Mouse (Mus musculus): ENCODE results near the gene Mast3. TPM values are rescaled to one million over a fixed set of nuclear protein-coding genes. Genes with fewer than 3 reads are reported as not detected.

Gene Mast3
- total RNA-seq, 2 experiments from 2014 or later, result 34.5 to 40.9 TPM

DNA sequence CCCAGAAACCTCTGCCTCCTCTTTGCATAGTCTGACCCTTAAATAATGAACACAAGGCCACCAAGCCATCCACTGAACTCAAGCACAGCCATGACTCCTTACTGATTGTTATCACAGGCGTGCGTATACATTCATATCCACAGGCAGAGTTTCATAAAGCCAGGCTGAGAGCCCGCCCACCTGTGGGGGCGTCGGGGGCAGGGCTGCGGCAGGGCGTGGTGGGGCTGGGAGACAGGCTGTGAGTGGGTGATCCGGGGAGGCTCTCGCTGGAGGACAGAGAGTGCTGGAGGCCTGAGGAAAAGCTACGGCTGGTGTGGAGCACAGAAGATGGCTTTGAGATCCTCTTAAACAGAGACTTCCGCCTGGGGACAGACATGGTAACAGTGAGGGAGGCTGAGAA is 24.8 kb downstream of the Mast3 start:
- no peak for DNase-seq (ENCODE audit: low spot score in 2 of 2)

DNA sequence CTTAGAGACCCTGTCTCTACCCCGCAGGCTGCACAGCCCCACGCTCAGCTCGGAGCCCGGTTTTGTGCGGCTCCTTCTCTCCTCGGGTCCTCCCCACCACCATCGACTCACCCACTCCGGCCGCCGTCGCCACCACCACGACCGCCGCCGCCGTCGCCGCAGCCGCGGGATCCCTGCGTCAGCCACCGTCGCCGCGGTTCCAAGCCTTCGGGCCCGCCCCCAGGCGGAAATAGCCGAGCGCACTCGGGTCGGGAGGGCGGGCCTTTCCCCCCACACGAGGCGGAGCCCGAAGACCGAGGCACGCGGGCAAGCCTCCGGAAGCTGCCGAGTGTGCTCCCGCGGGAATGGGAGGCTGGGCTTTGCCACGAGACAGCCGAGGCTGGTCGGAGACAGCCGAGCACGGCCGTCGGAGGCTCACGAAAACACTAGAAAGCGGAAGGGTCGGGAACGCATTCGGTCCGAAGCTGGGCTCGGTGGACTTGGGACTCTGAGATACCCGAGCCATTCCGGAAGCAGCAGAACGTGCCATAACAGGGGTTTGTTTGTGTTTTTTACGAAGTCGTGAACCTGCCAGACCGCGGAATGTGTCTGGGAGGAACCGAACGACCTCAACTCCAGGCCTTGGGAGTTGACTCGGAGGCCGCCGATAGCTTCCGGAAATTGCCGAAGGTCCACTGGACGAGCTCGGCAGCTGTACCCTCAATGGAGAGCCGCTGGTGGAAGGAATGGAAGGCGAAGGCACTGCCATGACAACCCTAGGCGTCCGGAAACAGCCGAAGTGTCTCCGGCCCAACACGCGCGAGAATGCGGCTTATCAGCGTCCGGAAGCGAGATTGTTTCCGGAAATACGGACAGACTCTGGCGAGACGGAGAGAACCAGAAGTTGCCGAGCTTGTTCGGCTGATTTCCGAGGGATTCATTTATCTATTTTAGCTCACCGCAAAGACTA is 28.1 kb downstream of the Mast3 start, which contains the start of gene Pik3r2:
Gene Pik3r2, minus strand, starts transcription at position 218 of the 949 bp plus-strand sequence.
- peak; percentile 98 to 99 for DNase-seq (ENCODE audit: low spot score in 2 of 2)

DNA sequence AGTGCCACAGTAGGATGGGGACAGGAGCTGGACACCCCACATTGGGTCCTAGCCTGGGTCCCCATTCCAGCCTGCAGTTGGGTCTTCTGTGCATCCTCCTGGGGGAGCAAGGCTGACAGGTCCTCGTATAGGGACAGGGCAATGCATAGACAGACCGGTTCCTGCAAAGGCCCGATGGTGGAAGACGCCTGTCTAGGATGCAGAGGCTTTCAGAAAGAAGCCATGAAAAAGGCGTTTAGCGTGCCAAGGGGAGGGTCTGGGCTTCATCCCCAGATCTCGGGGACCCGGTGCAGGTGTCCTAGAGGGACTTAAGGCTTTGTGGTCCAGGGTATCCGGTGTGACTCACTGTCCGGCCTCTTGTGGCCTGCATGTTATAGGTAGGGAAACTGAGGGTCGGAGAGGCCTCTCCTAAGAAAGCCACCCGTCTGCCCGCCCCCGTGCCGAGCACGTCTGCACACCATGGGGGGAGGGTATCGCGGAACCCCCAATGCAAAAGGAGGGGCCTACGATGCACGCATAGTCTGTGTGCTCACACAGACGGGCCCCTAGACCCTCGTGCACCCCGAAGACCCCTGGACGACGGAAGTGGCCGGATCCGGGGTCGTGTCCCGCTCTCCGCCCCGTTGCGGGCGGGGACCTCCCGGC is 28.9 kb downstream of the Mast3 start:
- DNase-seq (ENCODE audit: low spot score in 2 of 2), result no peak

DNA sequence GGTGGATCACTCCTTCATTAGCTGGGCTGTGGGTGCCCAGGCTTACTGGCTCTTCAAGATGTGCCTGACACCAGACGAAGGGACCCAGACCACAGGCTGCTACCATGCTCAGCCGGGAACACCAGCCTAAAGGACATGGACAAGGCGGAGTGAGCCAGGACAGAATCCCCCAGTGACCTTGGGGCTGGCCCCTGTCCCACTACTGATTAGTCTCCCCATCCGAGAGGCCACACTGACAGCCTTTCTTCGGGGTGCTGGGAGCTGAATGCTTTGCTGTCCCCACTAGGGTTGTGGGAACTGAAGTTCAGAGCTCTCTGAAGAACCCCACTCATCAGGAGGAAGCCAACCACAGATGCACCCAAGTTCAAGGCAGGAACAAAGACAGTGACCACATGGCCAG is 29.6 kb downstream of the Mast3 start:
- no peak for DNase-seq (ENCODE audit: low spot score in 2 of 2)

DNA sequence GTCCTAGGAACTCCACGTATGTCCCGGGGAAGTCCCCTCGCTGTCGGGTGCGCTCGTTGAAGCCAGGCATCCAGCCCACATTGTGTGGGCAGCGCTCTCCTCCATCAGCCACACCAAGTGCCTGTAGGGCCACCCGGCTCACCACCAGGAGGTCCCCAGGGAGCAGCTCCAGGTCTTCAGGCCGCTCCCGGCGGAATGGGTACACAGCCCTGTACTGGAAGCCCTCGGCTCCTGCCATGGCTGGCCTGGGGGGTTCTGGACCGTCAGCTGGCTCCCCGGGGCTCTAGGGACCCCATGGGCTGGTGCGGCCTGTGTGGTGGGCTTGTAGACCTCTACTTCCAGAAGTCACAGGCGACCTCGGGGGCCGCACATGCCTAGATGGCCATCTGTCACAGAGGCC is 30.1 kb downstream of the Mast3 start:
- DNase-seq (ENCODE audit: low spot score in 2 of 2), result no peak

DNA sequence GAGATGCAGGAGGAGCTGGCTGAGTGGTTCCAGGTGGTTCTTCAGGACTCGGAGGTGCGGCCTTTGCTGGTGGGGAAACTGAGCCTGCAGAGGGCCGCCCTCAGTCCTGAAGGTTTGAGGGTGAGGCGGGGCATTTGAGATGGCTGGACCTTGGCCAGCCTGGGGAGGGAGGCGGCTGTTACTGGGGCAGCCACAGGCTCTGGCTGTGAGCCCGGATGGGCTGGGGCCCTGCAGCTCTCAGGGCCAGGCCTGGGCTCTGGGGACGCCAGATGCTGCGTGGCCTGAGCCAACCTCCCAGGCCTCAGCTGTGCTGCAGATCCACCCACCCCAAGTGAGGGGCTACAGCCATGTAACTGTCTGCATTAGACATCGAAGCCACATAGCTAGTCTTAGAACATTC is 31.0 kb downstream of the Mast3 start:
- DNase-seq (ENCODE audit: low spot score in 2 of 2), result no peak

DNA sequence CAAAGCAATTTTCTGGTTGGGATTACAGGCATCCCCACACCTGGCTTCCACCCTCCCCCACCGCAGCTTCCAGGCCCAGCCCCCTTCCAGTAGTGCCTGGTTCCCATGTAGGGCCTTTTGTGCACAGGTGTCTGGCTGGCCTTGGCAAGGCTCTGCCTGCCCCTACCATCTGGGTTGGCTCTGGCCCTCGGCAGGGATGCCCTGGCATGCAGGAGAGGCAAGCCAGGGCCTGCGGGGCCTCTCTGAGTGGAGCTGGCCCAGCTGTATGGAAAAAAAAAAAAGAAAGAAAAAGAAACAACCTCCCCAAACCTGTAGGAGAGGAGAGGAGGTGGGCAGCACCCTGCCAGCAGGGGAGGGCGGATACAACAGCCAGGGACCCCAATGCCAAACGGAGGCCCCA is 31.4 kb downstream of the Mast3 start:
- no peak for DNase-seq (ENCODE audit: low spot score in 2 of 2)

DNA sequence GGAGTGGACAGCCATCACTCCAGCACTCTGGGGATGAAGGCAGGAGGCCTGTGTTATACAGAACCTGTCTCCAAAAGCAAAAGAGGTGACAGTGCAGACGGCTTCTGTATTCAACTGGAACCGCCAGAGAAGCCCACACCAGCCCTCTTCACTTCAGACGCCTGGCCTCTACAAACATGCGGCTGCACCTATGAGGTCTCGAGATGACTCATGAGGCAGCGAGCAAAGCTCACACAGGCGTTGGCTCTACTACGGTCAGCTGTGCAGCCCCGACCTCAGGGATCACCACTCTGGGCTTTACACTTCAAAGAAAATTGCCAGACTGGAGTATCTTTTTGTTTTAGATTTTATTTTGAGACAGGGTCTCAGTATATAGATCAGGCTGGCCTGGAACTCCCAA is 32.0 kb downstream of the Mast3 start:
- no peak for DNase-seq (ENCODE audit: low spot score in 2 of 2)

DNA sequence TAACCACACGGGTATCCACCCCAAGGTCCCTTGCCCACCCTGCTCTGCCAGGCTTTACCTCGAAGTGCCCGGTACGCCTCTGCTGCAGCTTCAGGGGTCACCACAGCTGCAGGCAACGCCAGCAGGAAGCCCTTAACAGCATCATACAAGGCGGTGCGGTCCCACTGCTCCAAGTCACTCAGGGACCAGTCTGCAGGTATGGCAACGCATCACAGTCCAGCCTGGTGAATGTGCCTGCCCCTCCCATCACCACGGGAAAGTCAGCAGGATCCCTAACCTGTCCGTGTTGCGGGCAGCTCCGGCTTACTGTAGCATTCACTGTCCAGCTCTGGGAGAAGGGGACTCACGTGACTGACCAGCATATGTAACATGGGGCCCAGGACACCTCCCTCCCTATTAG is 32.8 kb downstream of the Mast3 start:
- DNase-seq (ENCODE audit: low spot score in 2 of 2), result no peak

DNA sequence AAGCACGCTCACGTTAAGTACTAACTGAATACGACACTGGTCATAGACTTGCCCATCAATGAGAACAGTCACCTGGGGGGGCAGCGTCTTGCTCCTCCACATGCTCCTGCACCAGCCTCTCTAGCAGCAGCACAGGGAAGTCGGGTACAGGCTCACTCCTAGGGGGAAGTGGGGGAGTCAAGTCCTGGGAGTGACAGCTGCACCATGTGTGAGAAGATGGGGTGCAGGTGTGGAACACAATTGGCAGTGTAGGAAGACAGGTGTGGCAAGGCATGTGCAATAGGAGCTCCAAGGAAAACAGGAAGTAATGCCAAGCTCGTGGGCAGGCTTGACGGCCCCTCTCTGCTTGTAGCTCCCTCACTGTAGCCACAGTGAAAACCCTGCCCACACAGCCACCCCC is 33.6 kb downstream of the Mast3 start:
- no peak for DNase-seq (ENCODE audit: low spot score in 2 of 2)

DNA sequence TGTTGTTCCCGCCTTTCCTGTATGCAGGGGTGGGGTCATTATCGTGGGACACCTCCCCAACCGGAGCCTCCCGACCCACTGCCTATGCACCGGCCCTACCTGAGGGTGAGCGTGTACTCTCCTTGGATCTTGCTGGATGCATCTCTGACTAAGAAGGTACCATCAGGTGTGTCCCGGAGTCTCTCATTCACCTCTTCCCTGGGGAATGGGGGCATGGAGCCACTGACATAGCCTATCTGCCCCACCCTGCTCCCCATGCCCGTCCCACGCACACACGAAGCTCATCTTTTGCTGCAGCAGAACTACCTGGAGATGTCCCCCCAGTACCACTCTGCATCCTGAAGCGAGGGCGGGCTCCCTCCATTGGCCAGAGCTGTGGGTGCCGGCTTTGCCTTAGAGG is 34.1 kb downstream of the Mast3 start:
- no peak for DNase-seq (ENCODE audit: low spot score in 2 of 2)

DNA sequence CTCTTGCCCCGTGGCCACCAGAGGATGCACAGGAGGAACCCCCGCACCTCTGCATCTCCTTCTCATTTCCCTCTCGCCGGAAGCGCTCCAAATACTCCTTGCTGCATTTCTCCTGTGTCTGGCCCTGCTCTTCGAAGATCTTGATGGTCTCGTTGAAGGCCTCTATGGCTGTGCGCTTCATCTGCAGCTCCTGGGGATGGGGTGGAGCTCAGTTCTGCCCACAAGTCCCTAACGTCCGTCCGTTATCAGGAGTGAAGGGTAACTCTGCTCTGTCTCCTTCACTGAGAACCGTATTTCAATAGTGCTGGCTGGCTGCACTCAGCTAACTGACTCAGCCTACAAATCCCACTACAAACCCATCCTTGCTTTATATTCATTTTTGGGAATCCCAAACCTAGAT is 35.0 kb downstream of the Mast3 start:
- no peak for DNase-seq (ENCODE audit: low spot score in 2 of 2)

DNA sequence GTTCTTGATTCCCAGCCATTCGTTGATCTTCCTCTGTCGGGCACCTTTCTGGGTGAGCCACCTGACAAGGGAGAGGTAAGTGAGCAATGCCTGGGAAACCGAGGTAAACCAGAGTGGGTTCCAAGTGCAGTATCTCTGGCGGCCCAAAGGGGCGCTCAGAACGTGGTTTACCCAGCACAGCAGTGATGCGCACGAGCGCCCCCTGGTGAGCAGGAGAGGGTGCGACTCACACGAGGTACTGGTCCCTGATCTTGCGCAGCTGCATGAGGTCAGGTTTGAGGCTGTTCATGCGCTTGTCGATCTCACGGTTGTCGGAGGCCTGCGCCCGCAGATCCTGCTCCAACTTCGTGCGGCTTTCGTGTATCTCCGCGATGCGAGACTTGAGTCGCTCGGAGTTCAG is 35.5 kb downstream of the Mast3 start:
- peak; percentile 86 to 93 for DNase-seq (ENCODE audit: low spot score in 2 of 2)

DNA sequence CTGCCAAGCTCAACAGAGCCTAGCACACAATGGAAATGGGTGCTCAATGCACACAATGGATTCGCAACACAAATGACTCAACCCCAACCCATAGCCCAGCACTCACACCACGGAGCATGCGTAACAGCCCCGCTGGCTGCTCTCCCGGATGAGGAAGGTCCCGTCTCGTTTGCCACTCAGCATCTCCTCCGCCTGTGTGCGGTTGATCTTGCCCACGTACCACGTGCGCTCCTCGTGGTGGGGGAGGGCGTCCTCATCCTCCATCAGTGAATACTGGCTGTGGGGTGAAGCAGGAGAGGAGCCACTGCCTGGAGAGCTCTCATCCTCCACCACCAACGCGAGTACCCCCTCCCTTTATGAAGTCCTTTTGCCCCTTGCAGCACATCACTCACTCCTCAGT is 35.9 kb downstream of the Mast3 start:
- no peak for DNase-seq (ENCODE audit: low spot score in 2 of 2)

DNA sequence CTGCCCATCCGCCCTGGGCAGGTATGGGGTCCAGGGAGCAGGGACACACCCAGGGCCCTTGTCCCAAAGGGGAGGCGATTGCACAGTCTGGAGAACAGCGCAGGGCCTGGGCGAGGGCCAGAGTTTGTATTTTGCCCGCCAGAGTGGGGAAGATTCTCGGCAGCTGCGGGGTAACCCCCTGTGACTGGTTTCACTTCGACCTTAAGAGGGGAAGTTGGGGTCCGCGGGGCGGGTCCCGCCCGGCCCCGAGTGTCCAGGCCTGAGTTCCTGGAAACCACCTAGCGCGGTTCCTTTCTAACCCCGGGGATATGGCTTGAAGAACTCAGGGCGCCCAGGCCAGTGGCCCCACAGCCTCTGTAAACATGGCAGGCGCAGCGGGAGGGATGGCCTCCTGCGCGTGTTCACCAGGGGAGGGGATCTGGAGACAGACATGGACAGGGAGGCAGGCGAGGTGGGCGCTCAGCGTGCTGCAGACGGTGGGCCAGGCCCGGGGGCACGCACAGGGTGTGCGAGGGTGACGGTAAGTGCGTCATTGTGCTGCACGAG is 36.5 kb downstream of the Mast3 start:
- no peak for DNase-seq (ENCODE audit: low spot score in 2 of 2)

DNA sequence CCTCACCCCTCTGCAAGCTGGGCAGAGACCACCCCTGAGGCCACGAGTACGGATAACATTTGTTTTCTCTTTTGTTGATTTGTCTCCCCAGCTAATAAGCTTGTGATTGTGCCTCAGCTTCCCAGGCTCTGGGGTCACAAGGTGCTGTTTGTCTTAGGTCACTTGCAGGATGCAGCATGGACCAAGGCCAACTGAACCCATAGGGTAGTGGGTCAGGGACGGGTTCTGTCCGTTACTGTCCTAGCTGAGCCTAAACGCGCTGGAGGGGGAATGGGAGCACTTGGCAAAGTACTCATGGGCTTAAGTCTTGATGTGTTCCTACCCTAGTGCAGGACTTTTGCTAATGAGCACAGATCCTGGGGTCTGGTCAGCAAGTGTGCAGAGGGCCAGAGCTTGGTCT is 37.4 kb downstream of the Mast3 start:
- DNase-seq (ENCODE audit: low spot score in 2 of 2), result no peak

DNA sequence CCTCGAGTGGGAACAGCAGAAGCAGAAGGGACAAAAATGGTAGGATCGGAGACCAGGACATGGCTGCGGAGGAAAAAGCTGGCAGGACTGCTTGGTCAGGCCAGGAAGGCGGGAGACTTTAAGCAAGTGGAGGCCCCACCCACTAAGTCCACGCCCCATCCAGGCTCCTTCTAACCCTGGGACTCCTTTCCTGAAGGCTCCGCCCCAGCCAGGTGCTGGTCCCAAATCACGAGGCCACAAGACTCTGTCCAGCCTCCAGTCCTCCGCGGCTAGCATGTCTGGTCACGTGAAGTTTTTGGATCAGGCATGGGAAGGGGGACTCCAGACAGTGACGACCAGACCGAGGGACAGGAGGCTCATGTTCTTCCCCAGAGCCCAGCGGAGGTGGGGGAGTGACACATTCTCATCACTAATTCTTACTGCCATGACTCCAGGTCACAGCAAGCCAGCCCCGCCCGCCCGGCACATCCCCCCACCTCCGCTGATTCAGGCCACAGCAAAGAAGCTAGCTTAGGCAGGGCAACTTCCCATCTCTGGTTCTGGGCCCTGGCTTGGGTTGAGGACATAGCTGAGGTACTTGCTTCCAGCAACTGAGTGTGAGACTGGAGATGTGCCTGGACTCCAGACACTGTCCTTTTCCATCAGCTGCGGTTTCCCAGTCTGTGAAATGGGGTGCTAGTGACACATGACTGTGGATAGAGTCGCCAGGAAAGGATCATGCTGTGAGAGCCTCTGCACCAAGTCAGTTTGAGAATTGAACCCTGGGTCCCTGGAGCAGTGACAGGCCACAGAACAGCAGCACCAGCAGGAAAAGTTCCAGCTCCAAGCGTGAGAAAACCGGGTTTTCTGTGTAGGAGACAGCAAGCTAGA is 38.0 kb downstream of the Mast3 start:
- peak in 1 of 2 experiments; percentile 50 for DNase-seq (ENCODE audit: low spot score in 2 of 2)

DNA sequence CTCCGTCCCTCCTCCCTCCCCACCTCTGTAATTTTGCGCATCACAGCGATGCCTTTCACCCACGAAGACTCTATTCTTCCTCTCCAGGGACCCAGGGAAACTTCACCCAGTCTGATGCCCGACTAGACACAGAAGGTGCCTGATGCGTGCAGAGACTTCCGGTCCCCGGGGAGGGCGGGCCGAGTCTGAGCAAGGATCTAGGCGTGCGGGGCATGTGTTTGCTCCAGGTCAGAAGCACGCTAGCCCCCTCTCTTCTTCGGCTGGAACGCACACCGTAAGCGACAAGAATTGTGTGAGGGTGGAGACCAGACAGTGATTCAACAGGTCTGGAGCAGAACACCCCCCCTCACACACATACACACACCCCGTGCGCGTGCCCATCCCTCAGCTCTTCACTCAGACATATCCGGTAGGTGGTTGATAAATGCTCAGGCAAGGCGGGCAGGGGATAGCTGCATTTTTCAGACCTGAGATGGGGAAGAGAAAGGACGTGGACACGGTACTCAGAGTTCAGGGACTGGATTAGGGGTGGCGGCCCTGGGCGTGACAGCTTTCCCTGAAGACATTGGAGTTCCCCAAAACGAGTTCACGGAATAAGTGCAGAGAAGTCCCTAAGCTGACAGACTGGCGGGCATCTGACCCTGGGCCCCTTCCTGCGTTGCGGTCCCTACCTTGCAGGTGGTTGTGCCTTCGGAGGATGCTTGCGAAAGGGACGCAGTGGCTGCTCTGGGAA is 38.9 kb downstream of the Mast3 start:
- DNase-seq (ENCODE audit: low spot score in 2 of 2), result no peak

DNA sequence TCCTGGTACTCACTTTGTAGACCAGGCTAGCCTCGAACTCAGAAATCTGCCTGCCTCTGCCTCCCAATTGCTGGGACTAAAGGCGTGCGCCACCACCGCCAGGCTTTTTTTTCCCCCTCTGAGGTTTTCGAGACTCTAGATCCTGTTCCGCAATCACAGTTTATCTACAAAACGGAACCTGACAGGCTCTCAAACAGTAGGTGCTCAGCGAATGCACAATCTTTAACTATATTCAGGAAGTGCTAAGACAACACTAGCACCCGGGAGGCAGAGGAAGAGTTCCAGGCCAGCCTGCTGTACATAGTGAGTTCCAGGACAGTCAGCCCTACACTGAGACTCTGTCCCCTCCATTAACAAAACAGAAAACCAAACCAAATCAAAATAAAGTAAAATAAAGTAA is 39.5 kb downstream of the Mast3 start:
- no peak for DNase-seq (ENCODE audit: low spot score in 2 of 2)

DNA sequence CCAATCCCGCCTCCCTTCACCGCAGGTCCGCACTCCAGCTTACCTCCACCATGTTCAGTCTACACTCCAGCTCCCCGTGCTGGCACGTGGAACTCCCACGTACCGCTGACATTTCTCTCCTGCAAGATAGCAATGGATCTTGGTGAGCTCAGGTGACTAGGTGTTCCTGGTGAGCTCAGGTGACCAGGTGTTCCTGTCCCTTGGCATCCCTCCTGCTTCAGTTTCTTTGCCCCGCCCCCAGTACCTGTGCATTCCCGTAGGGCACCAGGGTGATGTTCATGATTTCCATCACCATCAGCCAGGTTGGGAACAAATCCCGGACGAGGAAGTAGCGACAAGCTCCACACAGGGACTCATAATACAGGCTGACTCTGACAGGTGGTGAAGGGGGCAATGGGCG is 40.2 kb downstream of the Mast3 start:
- no peak for DNase-seq (ENCODE audit: low spot score in 2 of 2)

DNA sequence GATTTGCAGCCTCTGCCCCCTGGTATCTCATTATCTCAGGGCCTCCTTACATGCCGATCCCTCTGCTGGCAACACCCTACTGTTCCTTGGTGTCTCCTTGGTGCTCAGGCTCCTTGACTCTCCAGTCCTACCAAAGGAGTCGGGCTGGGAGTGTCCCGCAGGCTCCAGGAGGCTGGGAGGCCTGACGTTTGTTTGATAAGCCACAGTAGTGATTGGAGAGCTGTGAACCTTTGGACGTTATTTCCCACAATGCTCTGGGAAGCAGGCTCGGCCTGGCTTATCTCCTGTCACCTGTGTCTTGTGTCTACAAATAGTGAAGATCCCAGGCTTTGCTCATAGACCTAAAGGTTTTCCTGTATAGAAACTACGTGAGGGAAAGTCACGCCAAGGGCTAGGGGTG is 40.8 kb downstream of the Mast3 start:
- no peak for DNase-seq (ENCODE audit: low spot score in 2 of 2)

Measured in adrenal gland, postnatal 4 days (tissue).